Mouse (Mus musculus): ENCODE measurements around the gene Anapc16.

DNA sequence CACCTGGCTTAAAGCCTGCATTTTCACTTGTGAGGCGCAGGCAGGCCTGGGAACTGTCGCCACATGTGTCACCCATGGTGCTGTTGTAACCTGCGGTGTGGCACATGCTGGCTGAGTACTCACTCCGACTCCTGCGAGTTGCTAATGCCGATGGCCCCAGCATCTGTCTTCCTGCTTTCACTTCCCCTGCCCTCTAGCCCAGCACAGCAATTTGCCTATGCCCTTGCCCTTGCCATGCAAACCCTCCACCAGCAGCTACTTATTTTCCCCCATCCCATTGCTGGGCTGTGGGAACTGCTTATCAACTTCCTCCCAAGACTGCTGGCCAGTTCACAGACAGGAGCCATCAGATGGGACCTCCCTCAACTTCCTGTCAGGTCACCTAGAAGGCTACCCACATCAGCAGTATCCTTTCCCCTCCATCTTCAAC, 22.1 kb downstream of the Anapc16 start:
- TF ChIP-seq CTCF (IDR thresholded peaks at IDR 0.05) = no peak
- peak; percentile 50; the same call in 1 of the 2 replicates for TF ChIP-seq EP300 (IDR thresholded peaks at IDR 0.05)
